Mouse (Mus musculus) thymus, postnatal 4 days (tissue): ENCODE results near the gene Ugt1a10.
"Not testable (repeated sequence)": the region's sequence is repeated elsewhere in the genome, so short reads cannot be mapped to it uniquely, and the experiment has no call there.

Source experiments
- DNase-seq: peaks from one replicate; pipeline ENCODE4 v3.0.0; 2021

Gene Ugt1a10

GRCm38 (mm10) chr1:88215466-88216380, 160.5 kb downstream of the Ugt1a10 start:
- peak; percentile 9 for DNase-seq

GRCm38 (mm10) chr1:88216551-88216950, 161.4 kb downstream of the Ugt1a10 start:
- DNase-seq: no peak

GRCm38 (mm10) chr1:88217144-88217543, 162.0 kb downstream of the Ugt1a10 start:
- peak; percentile 19 for DNase-seq

- no peak for DNase-seq
Measured at GRCm38 (mm10) chr1:88217576-88217975, 162.4 kb downstream of the Ugt1a10 start.

GRCm38 (mm10) chr1:88218051-88218450, 162.9 kb downstream of the Ugt1a10 start:
- peak; percentile 9 for DNase-seq

GRCm38 (mm10) chr1:88218591-88218990, 163.4 kb downstream of the Ugt1a10 start:
- no peak for DNase-seq

- no peak for DNase-seq
Measured at GRCm38 (mm10) chr1:88219054-88219453, 163.9 kb downstream of the Ugt1a10 start.

- DNase-seq: no peak
Measured at GRCm38 (mm10) chr1:88220336-88220735, 165.1 kb downstream of the Ugt1a10 start.

- DNase-seq: no peak
Measured at GRCm38 (mm10) chr1:88222216-88222615, 167.0 kb downstream of the Ugt1a10 start.

GRCm38 (mm10) chr1:88223011-88223515, 167.9 kb downstream of the Ugt1a10 start:
- not testable (repeated sequence) for DNase-seq

- DNase-seq: peak; percentile 9
Measured at GRCm38 (mm10) chr1:88223591-88223990, 168.4 kb downstream of the Ugt1a10 start.

- no peak for DNase-seq
Measured at GRCm38 (mm10) chr1:88224029-88224776, 169.0 kb downstream of the Ugt1a10 start.

- DNase-seq: not testable (repeated sequence)
Measured at GRCm38 (mm10) chr1:88225301-88225700, 170.1 kb downstream of the Ugt1a10 start.

GRCm38 (mm10) chr1:88225741-88226140, 170.6 kb downstream of the Ugt1a10 start:
- DNase-seq: no peak

GRCm38 (mm10) chr1:88226670-88227379, 171.6 kb downstream of the Ugt1a10 start, which contains the start of gene Mroh2a:
TSS of gene Mroh2a (plus strand) at chr1:88226986.
- DNase-seq: no peak

GRCm38 (mm10) chr1:88227482-88227881, 172.3 kb downstream of the Ugt1a10 start:
- no peak for DNase-seq

- DNase-seq: peak; percentile 9
Measured at GRCm38 (mm10) chr1:88228121-88228520, 172.9 kb downstream of the Ugt1a10 start.

- no peak for DNase-seq
Measured at GRCm38 (mm10) chr1:88229566-88229965, 174.4 kb downstream of the Ugt1a10 start.

- peak; percentile 8 for DNase-seq
Measured at GRCm38 (mm10) chr1:88229986-88230385, 174.8 kb downstream of the Ugt1a10 start.

- DNase-seq: peak; percentile 12
Measured at GRCm38 (mm10) chr1:88230421-88230820, 175.2 kb downstream of the Ugt1a10 start.

GRCm38 (mm10) chr1:88230981-88231802, 176.0 kb downstream of the Ugt1a10 start:
- no peak for DNase-seq
